Mouse (Mus musculus) myocyte (in vitro differentiated cells): ENCODE measurements at regions not wholly inside any gene's neighbourhood (a gene's known extent, or its start where the extent isn't known, plus 50 kb on each side); places are given as distances from the start of the nearest gene placed in this dataset.

Source experiments
- TCF12 ChIP-seq: IDR thresholded peaks from one replicate; pipeline ENCODE4 v1.6.1; 2011; ENCODE audit warnings: mild to moderate bottlenecking, control low read depth; ENCODE audit not compliant: poor library complexity, insufficient read depth, severe bottlenecking
- TCF3 ChIP-seq: IDR thresholded peaks from one replicate; pipeline ENCODE4 v1.6.1; 2011; ENCODE audit warnings: low read depth, control low read depth; ENCODE audit not compliant: insufficient read length

- TF ChIP-seq TCF3 = no peak
- TF ChIP-seq TCF12 = no peak
These were observed 69.6 kb upstream of the Unc5b start for GRCm38 (mm10) chr10:60900992-60901391.
